Mouse (Mus musculus) liver, adult 2 months (tissue): ENCODE measurements at regions not wholly inside any gene's neighbourhood (a gene's known extent, or its start where the extent isn't known, plus 50 kb on each side); places are given as distances from the start of the nearest gene placed in this dataset.

Source experiments
- CTCF ChIP-seq: fragments of 200-500 bp; IDR thresholded peaks from 2 replicates; pipeline ENCODE4 v1.5.1; 2011; ENCODE audit warnings: low read depth, low read length, control low read depth
- POLR2A ChIP-seq: fragments of 200-500 bp; IDR thresholded peaks from 2 replicates; pipeline ENCODE4 v1.6.1; 2011; ENCODE audit warnings: low read length, control low read depth; ENCODE audit not compliant: insufficient read depth; ENCODE audit errors: extremely low read depth

- TF ChIP-seq CTCF (no peak), POLR2A (no peak)
Observed at GRCm38 (mm10) chr1:181287166-181287565, 65.3 kb upstream of the Cnih3 start.
